Mouse (Mus musculus): ENCODE data around the gene Hrasls5. TPM values are rescaled to one million over a fixed set of nuclear protein-coding genes. Genes with fewer than 3 reads are reported as not detected.

Hrasls5 gene
- polyA plus RNA-seq, 1 experiment from 2014 or later: not detected

GRCm38 (mm10) chr19:7687988-7688387 is 75.6 kb downstream of the Hrasls5 start:
- no peak for ATAC-seq (replicated peaks; ENCODE audit: insufficient number of reproducible peaks, insufficient read depth, low FRiP score, low read depth)
- no peak overlapping the region for H3K27ac ChIP-seq
- H3K9ac ChIP-seq: no peak overlapping the region
- no peaks in the 10 kb centered on the region for H3K9me3 ChIP-seq (replicated peaks)
- H3K27me3 ChIP-seq: no peaks in the 10 kb centered on the region
- H3K36me3 ChIP-seq: no peaks in the 10 kb centered on the region
- no peak overlapping the region for H3K4me3 ChIP-seq
- no peak overlapping the region for H3K4me2 ChIP-seq
- 60% methylated on average over 1 of the region's 1 CpGs for WGBS
- H3K4me1 ChIP-seq (replicated peaks): no peaks in the 10 kb centered on the region

Other genes with a start within 250 kb of the Hrasls5 start
- 16.9 and 18.7 TPM in 2 replicates for gene Spindoc, start 229.5 kb upstream of the Hrasls5 start, polyA plus RNA-seq (2015; fragmentation: Nextera tagmentation; extraction: Ambion mirVana)
- 3.3 and 4.7 TPM in 2 replicates for gene 2700081O15Rik, start 194.9 kb upstream of the Hrasls5 start, polyA plus RNA-seq (2015; fragmentation: Nextera tagmentation; extraction: Ambion mirVana)
- gene Rtn3, start 129.3 kb upstream of the Hrasls5 start, polyA plus RNA-seq (2015; fragmentation: Nextera tagmentation; extraction: Ambion mirVana): 127 and 137 TPM in 2 replicates
- 8.7 and 9.0 TPM in 2 replicates for gene Atl3, start 118.5 kb upstream of the Hrasls5 start, polyA plus RNA-seq (2015; fragmentation: Nextera tagmentation; extraction: Ambion mirVana)
- gene Pla2g16, start 55.1 kb upstream of the Hrasls5 start, polyA plus RNA-seq (2015; fragmentation: Nextera tagmentation; extraction: Ambion mirVana): 47.0 and 52.7 TPM in 2 replicates
- 0.21 and 0.49 TPM in 2 replicates for gene Lgals12, start 5.3 kb upstream of the Hrasls5 start, polyA plus RNA-seq (2015; fragmentation: Nextera tagmentation; extraction: Ambion mirVana)
- gene Slc22a19, start 98.8 kb downstream of the Hrasls5 start, polyA plus RNA-seq (2015; fragmentation: Nextera tagmentation; extraction: Ambion mirVana): 0.09 TPM in 1 of 2 replicates, not detected in the other
- gene Slc22a26, start 190.1 kb downstream of the Hrasls5 start, polyA plus RNA-seq (2015; fragmentation: Nextera tagmentation; extraction: Ambion mirVana): not detected in 2 replicates